Mouse (Mus musculus): ENCODE measurements around the gene Smndc1. TPM values are rescaled to one million over a fixed set of nuclear protein-coding genes. Genes with fewer than 3 reads are reported as not detected.

Gene Smndc1
- total RNA-seq (2023) = 100 to 1,000 TPM in 1 of 2 experiments, 10 to 100 TPM in 1; 99.8 to 105 TPM

DNA sequence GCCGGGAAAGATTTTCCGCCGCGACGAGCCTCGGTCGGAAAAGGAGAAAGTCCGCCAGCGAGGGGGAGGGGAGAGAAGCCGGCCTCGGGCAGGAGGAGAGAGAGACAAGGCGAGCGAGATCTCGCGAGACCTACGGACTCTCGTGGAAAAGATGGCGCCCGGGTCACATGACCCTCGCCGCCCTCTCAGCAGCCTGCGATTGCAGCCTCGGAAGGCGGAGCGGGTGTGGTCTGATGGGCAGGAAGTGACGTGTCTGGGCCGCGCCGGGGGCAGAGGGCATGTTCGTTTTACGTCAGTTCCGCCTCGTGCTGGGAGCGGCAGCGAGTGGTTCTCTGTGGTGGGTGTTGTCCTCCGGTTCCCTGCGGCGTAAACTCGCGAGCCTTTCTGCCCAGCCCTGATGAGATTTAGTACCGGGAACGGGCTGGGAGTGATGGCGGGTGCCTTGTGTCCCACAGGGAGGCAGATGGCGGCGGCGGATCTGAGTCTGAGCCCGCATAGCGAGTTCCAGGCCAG is at the start of gene Smndc1:
Gene Smndc1, minus strand, starts transcription at position 84 of the 513 bp plus-strand sequence.

DNA sequence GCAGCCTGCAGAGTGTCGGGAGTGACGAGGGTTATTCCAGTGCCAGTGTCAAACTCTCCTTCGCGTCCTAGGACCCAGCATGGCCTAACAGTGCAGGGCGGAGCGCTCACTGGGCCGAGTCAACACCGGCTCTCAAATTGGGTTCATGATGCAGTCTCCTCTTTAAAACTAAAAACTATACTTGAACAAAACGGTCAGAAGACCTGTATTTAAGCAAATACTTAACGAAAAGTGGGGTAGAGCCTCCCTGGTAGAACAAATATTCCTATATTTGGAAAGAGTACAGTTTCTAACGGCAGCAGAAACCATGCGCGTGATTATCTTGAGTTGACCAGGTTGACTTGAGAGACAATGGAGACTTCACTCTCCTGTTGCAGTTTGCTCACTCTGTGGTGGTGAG is 18.7 kb downstream of the Smndc1 start, which contains the start of gene Gm10197:
Gene Gm10197, minus strand, starts transcription at position 101 of the 400 bp plus-strand sequence.

Other genes starting within 250 kb of the Smndc1 start
- 10 to 100 TPM; 13.1 to 15.7 TPM for gene Mxi1, start 80.1 kb downstream of the Smndc1 start, total RNA-seq (2023)
- not detected for gene Gm10197, start 18.8 kb downstream of the Smndc1 start, total RNA-seq (2023)
- gene Dusp5, start 138.5 kb upstream of the Smndc1 start, total RNA-seq (2023) = 10 to 100 TPM; 59.5 to 66.9 TPM
- 10 to 100 TPM; 24.3 to 32.8 TPM for gene Nutf2-ps1, start 198.5 kb upstream of the Smndc1 start, total RNA-seq (2023)
- gene Smc3, start 209.8 kb upstream of the Smndc1 start, total RNA-seq (2023) = 10 to 100 TPM; 57.7 to 66.3 TPM

Measured in B cell, adult 67 days (primary cell).